Mouse (Mus musculus) heart, postnatal 36 days (tissue): ENCODE data around the gene Zfp574. TPM values are rescaled to one million over a fixed set of nuclear protein-coding genes. Genes with fewer than 3 reads are reported as not detected.

Source experiments
- microRNA-seq, 2 experiments: library from miRNA; unstranded; fragments of <30 nt; microRNA quantifications; one replicate each; pipeline ENCODE4 v1.2.0; 2021; ENCODE audit warnings: borderline number of aligned reads in 2 of 2
- total RNA-seq, 2 experiments: library from RNA; stranded (reverse); gene quantifications; 2 replicates each; pipeline ENCODE4 v1.2.3; 2021

Gene Zfp574
- total RNA-seq, 2 experiments from 2014 or later: 9.8 to 10.7 TPM

Small RNA genes within 50 kb of the gene (microRNA-seq; reads per million reads assigned to microRNA genes)
- 0 reads per million in 2 experiments for gene Mir6537

Other genes starting within 250 kb of the Zfp574 start
- not detected for gene Gm9844, start 210.4 kb upstream of the Zfp574 start, total RNA-seq
- gene Lypd4, start 202.6 kb upstream of the Zfp574 start, total RNA-seq: not detected
- not detected for gene Dmrtc2, start 202.5 kb upstream of the Zfp574 start, total RNA-seq
- gene Rps19, start 188.2 kb upstream of the Zfp574 start, total RNA-seq: 100 to 1,000 TPM; 514 to 531 TPM
- 1 to 10 TPM; 1.7 to 2.5 TPM for gene Cd79a, start 175.2 kb upstream of the Zfp574 start, total RNA-seq
- gene Arhgef1, start 169.7 kb upstream of the Zfp574 start, total RNA-seq: 10 to 100 TPM; 48.8 to 52.8 TPM
- gene Gm4881, start 128.1 kb upstream of the Zfp574 start, total RNA-seq: not detected
- 100 to 1,000 TPM; 305 to 326 TPM for gene Rabac1, start 99.8 kb upstream of the Zfp574 start, total RNA-seq
- gene Atp1a3, start 66.6 kb upstream of the Zfp574 start, total RNA-seq: under 1 TPM; 0.35 to 0.67 TPM
- gene Grik5, start 221 bp upstream of the Zfp574 start, total RNA-seq: 1 to 10 TPM; 4.4 to 5.7 TPM
- under 1 TPM; 0.53 to 0.68 TPM for gene Pou2f2, start 107.2 kb downstream of the Zfp574 start, total RNA-seq
- gene Dedd2, start 148.0 kb downstream of the Zfp574 start, total RNA-seq: 10 to 100 TPM; 17.3 to 22.2 TPM
- gene Zfp526, start 148.9 kb downstream of the Zfp574 start, total RNA-seq: 1 to 10 TPM; 8.9 to 10.0 TPM
- gene Gsk3a, start 165.3 kb downstream of the Zfp574 start, total RNA-seq: 10 to 100 TPM; 67.5 to 69.2 TPM
- 10 to 100 TPM; 22.3 to 26.2 TPM for gene Erf, start 178.2 kb downstream of the Zfp574 start, total RNA-seq
- gene Cic, start 195.1 kb downstream of the Zfp574 start, total RNA-seq: 10 to 100 TPM; 63.7 to 68.7 TPM
- 1 to 10 TPM; 3.7 to 5.1 TPM for gene Pafah1b3, start 225.4 kb downstream of the Zfp574 start, total RNA-seq
- gene Prr19, start 228.8 kb downstream of the Zfp574 start, total RNA-seq: not detected
- not detected for gene Tmem145, start 233.5 kb downstream of the Zfp574 start, total RNA-seq
- 10 to 100 TPM; 30.4 to 31.1 TPM for gene Megf8, start 244.6 kb downstream of the Zfp574 start, total RNA-seq